Mouse (Mus musculus): Measurements from ENCODE around the gene Tbc1d10a. TPM values are rescaled to one million over a fixed set of nuclear protein-coding genes. Genes with fewer than 3 reads are reported as not detected.

Gene Tbc1d10a
- polyA plus RNA-seq (2015; fragmentation: Nextera tagmentation; extraction: Ambion mirVana) = 26.1 and 28.0 TPM in 2 replicates

DNA sequence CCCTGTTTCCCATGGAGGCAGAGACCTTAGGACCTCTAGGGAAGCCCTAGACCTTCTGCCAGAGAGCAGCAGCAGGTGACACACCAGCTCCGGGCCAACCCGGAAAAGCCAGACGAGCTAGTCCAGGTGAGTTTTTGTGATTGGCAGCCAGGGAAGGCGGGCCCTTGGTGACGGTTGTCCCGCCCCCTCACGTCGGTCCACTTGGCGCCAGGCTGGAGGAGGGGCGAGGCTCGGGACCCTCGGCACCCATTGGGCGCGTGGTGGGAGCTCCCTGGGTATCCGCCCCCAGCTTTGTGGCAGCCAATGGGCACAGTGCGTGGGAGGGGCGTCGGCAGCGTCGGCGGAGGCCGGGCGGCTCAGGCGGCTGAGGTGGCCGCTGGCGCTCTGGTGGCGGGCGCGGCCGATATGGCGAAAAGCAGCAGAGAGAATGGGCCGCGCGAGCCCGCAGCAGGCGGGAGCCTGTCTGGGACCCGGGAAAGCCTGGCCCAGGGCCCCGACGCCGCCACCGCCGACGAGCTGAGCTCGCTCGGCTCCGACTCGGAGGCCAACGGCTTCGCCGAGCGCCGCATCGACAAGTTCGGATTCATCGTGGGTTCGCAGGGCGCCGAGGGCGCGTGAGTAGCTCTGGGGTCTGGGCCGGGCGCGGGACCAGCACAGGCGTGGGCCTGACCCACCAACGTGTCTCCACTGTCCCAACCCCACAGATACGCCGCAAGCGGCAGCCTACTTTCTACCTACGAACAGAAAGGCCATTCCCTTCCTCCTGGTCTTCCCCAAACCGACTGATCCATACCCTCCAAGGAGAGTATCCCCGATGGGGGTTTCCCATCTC, at the start of gene Tbc1d10a:
Tbc1d10a (plus strand) TSS at position 304 of the 832 bp plus-strand sequence.
- peak within 1 kb of the TSS; percentile 80 for H3K4me3 ChIP-seq
- peaks cover 23% of the 10 kb centered on the region for H3K4me1 ChIP-seq (replicated peaks)
- peaks cover 19% of the 10 kb centered on the region for H3K36me3 ChIP-seq
- ATAC-seq (ENCODE audit: low FRiP score) = peak; percentile 99
- peak within 1 kb of the TSS; percentile 88 for H3K4me2 ChIP-seq
- H3K9ac ChIP-seq = peak within 1 kb of the TSS; percentile 93
- under 1% methylated on average over 70 of the region's 71 CpGs for WGBS
- peak within 1 kb of the TSS; percentile 72 for H3K27ac ChIP-seq
- no peaks in the 10 kb centered on the region for H3K9me3 ChIP-seq
- H3K27me3 ChIP-seq = no peaks in the 10 kb centered on the region

DNA sequence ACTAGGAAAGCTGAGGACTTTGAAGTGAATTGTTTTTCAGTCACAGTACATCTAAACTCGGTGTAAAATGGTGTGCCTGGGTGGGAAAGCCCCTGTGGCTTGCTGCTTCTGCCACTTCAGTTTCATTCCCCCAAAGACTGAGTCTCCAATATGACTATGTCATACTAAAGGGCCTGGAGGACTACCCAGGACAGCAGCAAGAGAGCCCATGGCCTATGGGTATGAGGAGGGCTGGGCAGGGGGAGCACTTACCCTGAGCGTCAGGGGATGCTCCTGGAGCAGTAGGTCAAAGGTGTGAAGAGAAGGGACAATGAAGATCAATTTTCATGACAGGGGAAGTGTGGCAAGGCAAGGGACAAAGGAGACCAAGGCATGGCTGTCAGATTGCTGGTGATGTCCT, 47.6 kb upstream of the Tbc1d10a start:
- Histone ChIP-seq H3K9ac (peak overlapping the region; percentile 31; the same call in 1 of the 2 replicates), H3K27me3 (no peaks in the 10 kb centered on the region), H3K9me3 (no peaks in the 10 kb centered on the region), H3K4me2 (no peak overlapping the region), H3K4me1 (replicated peaks) (peaks cover 33% of the 10 kb centered on the region), H3K36me3 (peaks cover 69% of the 10 kb centered on the region), H3K27ac (no peak overlapping the region), H3K4me3 (no peak overlapping the region)
- WGBS = 67% methylated on average over 2 of the region's 2 CpGs
- ATAC-seq (ENCODE audit: low FRiP score) = no peak

DNA sequence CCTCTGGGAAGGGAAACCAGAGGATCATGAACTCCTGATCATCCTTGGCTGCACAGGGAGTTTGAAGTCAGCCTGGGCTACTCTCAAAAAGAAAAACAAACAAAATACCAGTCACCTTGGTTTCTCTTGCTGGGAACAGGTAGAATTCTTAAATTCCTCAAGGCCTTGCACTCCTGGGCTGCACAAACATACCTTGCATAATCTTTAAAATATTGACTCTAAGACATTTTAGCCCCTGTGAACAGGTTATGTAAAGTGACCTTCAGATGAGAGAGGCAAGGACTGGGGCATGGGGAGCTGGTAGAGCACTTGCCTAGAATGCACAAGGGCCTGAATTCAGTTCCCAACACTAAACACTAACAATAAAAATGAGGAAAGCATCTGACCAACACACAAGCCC, 45.1 kb upstream of the Tbc1d10a start:
- H3K36me3 ChIP-seq = peaks cover 77% of the 10 kb centered on the region
- H3K9me3 ChIP-seq = no peaks in the 10 kb centered on the region
- H3K4me3 ChIP-seq = no peak overlapping the region

DNA sequence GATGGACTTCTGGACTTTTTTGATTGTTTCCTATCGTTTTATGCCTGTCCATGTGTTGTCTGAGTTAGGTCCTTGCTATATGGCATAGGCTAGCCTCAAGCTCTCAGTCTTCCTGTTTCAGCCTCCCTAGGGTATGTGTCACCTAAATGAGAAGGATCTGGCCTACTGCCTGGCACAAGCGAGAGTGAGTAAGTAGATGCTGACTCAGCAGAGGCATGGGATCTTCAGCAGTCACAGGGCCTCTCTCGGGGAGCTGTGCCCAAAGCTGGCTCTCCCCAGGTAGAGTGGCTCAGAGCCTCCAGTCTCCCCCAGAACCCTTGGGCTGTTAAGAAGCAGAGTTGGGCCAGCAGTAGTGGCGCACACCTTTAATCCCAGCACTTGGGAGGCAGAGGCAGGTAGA, 44.2 kb upstream of the Tbc1d10a start:
- no peak overlapping the region for H3K4me2 ChIP-seq
- ATAC-seq (ENCODE audit: low FRiP score) = no peak
- H3K27ac ChIP-seq = no peak overlapping the region
- no peak overlapping the region for H3K4me3 ChIP-seq
- no peaks in the 10 kb centered on the region for H3K9me3 ChIP-seq
- peaks cover 73% of the 10 kb centered on the region for H3K36me3 ChIP-seq
- WGBS = 91% methylated on average over 4 of the region's 4 CpGs
- peaks cover 11% of the 10 kb centered on the region for H3K4me1 ChIP-seq (replicated peaks)
- no peak overlapping the region for H3K9ac ChIP-seq
- no peaks in the 10 kb centered on the region for H3K27me3 ChIP-seq

More for the DNA sequence above, 45.1 kb upstream of the Tbc1d10a start:
- H3K9ac ChIP-seq = no peak overlapping the region
- no peak for ATAC-seq (ENCODE audit: low FRiP score)
- peaks cover 19% of the 10 kb centered on the region for H3K4me1 ChIP-seq (replicated peaks)
- no peaks in the 10 kb centered on the region for H3K27me3 ChIP-seq
- H3K27ac ChIP-seq = no peak overlapping the region
- no peak overlapping the region for H3K4me2 ChIP-seq

DNA sequence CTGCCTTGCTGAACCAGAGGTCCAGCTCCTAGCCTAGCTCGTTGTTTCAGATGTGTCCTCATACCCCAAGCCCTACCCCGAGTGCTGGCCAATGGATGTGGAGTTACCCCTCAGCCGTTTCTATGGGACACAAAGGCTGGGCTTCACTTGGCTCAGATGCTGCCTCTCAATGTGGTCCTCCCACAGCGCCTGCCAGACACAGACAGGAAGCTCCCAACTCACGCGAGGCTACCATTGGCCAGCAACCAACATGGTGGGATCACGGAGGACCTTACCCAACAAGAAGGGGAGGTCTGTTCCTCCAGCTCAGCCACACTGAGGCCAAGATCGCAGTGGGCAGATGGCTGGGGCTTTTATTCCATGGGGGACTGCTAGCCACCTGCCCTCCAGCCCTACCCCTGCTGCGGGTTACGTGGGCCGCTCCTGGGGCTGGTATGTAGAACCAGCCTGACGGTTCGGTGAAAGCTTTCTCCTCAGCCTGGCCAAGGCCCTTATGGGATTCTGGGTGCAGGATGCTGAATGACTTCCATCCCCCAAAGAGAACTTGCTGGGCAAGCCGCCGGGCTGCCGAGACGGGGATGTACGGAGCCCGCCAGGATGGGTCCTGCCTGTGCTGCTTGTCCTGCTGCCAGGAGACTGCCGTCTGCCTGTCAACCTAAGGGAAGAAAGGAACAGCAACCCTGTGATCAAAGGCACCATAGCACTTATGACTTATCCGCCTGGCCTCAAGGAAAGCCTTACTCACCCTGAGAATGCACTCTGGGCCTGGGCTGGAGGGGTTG, 43.1 kb upstream of the Tbc1d10a start:
- Histone ChIP-seq H3K27ac (peak overlapping the region; percentile 4; the same call in 1 of the 2 replicates), H3K27me3 (no peaks in the 10 kb centered on the region), H3K4me1 (replicated peaks) (no peaks in the 10 kb centered on the region; the same call in 1 of the 2 replicates), H3K9me3 (no peaks in the 10 kb centered on the region), H3K4me2 (no peak overlapping the region), H3K9ac (no peak overlapping the region), H3K4me3 (no peak overlapping the region), H3K36me3 (peaks cover 66% of the 10 kb centered on the region)
- ATAC-seq (ENCODE audit: low FRiP score) = no peak
- WGBS = 92% methylated on average over 21 of the region's 21 CpGs

DNA sequence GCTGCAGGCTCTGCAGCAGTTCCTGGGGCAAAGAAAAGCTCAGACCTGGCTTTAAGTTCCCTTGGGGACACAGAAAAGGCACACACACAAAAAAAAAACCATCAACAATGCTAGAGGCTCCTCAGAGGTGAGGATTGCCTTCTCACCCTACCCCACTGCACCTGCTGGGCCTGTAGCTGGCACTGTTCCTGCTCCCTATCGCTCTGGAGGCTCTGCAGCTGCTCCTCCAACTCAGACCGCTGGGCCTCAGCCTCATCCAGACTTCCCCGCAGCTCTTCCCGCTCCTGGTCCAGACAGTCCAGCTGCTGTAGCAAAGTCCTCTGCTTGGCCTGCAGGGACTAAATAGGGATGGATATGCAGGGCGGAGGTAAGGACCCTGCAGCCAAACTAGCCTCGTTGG, 40.2 kb upstream of the Tbc1d10a start:
- no peak overlapping the region for H3K27ac ChIP-seq
- H3K27me3 ChIP-seq = no peaks in the 10 kb centered on the region
- 78% methylated on average over 6 of the region's 6 CpGs for WGBS
- no peaks in the 10 kb centered on the region for H3K4me1 ChIP-seq (replicated peaks)
- no peaks in the 10 kb centered on the region for H3K9me3 ChIP-seq
- peak overlapping the region; percentile 35; the same call in 1 of the 2 replicates for H3K9ac ChIP-seq
- ATAC-seq (ENCODE audit: low FRiP score) = no peak
- H3K4me2 ChIP-seq = no peak overlapping the region
- H3K4me3 ChIP-seq = no peak overlapping the region
- peaks cover 37% of the 10 kb centered on the region for H3K36me3 ChIP-seq

DNA sequence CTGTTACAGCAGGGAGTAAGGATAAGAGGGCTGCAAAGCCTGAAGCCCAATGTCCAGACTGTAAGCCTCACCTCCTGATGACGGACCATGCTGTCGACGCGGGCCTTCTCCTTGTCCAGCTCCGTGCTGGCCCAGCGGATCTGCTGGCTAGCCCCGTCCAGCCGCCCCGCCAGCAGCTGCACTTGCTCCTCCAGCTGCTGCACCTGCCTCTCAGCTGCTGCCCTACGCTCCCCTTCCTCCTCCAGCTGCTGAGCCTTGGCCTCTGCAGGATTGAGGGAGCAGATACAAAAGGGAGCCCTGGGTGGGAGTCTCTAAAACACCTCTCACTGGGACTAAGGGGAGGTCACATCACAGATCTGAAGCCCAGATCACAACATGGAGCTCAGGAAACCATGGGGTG, 39.5 kb upstream of the Tbc1d10a start:
- WGBS = 79% methylated on average over 10 of the region's 10 CpGs
- Histone ChIP-seq H3K27ac (no peak overlapping the region), H3K4me3 (no peak overlapping the region), H3K4me1 (replicated peaks) (no peaks in the 10 kb centered on the region), H3K9me3 (no peaks in the 10 kb centered on the region), H3K36me3 (peaks cover 30% of the 10 kb centered on the region), H3K4me2 (no peak overlapping the region), H3K27me3 (no peaks in the 10 kb centered on the region), H3K9ac (0 out of 2 replicates have a peak overlapping the region, but pooled peaks have one; percentile 5)
- ATAC-seq (ENCODE audit: low FRiP score) = no peak

DNA sequence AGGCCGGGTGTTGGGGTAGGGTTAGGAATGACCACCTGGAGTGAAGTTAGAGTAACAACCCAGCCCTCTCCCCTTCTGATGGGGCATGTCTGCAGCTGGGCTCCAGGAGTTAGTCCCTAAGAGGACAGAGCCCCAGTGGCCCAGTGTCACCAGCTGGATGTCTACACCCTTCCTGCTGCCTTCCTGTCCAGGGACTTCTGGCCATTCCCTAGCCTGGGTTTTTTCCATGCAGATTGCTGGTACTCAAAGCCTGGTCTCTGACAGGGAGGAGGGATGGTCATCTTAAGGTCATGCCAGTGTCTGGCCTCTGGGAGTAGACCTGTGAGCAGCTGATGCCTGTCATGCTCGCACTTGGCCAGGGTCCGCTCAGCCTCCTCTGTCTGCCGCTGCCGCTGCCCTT, 38.5 kb upstream of the Tbc1d10a start:
- H3K9ac ChIP-seq = no peak overlapping the region
- H3K27ac ChIP-seq = no peak overlapping the region
- no peaks in the 10 kb centered on the region for H3K9me3 ChIP-seq
- no peak overlapping the region for H3K4me3 ChIP-seq
- no peaks in the 10 kb centered on the region for H3K4me1 ChIP-seq (replicated peaks)
- WGBS = 91% methylated on average over 5 of the region's 5 CpGs
- H3K27me3 ChIP-seq = no peaks in the 10 kb centered on the region
- no peak overlapping the region for H3K4me2 ChIP-seq
- peaks cover 20% of the 10 kb centered on the region for H3K36me3 ChIP-seq
- no peak for ATAC-seq (ENCODE audit: low FRiP score)

DNA sequence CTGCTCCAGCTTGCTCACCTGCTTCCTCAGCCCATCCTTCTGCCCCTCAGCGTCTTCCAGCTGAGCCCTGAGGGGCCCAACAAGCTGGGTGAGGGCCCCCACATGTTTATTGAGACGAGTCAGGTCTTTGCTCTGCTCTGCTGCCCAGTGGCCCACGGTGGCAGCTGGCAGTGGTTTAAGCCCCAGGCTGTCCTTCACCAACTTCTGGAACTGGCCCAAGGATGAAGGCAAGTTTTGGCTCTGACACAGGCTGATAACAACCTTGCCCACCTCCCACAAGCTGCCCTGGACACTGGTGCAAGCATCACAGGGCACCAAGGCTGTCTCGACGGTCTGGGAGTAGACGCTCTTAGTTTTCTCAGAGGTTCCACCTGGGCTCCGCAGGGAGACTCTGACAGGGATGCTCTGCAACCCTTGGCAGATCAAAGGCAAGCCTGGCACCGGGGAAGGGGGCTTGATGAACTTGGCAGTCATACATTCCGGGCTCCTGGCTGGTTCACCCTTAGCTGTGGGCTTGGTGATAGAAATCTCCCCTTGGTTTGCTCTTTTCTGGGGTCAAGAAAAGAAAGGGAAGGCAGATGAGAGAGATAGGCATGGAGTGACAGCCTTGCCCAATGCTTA, 37.9 kb upstream of the Tbc1d10a start:
- WGBS = 84% methylated on average over 9 of the region's 9 CpGs
- ATAC-seq (ENCODE audit: low FRiP score) = no peak

DNA sequence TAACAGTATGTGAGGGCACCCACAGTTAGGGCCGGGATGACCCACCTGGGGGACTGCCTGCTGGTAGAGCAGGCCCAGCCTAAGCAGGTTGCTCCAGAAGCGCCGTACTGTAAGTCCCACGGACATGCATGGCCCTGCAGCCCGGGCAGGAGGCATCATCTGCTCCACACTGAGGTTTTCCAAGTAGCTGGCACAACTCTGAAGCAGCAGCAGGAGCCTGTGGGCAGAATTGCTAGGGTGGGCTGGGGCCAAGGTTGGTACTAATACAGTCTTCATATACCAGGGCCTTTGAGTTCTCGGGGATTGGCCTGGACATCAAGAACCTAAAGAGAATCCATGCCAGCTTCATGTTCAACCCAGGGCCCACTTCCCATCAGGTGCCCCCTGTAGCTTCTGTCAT, 36.7 kb upstream of the Tbc1d10a start:
- no peak for ATAC-seq (ENCODE audit: low FRiP score)
- WGBS = 85% methylated on average over 6 of the region's 6 CpGs
- H3K27ac ChIP-seq = no peak overlapping the region

More for the DNA sequence above, 37.9 kb upstream of the Tbc1d10a start:
- Histone ChIP-seq H3K4me1 (replicated peaks) (no peaks in the 10 kb centered on the region), H3K4me3 (no peak overlapping the region), H3K36me3 (peaks cover 15% of the 10 kb centered on the region), H3K9ac (no peak overlapping the region), H3K9me3 (no peaks in the 10 kb centered on the region), H3K4me2 (no peak overlapping the region), H3K27me3 (no peaks in the 10 kb centered on the region), H3K27ac (no peak overlapping the region)

DNA sequence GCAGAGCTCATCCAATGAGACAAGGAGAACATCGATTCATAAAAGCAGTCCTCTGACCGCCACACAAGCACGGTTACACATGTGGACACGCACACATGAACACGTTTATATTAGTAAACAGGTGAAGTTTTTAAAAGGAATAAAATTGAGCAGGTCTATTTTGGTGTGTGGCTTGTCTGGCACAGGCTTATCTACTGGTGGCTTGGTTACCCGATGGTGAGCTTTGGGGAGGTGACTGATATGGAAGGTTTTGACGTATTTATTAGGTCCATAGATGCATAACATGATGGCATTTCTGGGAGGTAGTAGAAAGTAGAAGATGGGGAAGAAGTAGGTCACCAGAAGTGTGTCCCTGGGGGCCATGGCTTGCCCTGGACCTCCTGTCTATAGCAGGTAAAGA, 32.9 kb upstream of the Tbc1d10a start:
- no peaks in the 10 kb centered on the region for H3K9me3 ChIP-seq
- no peak overlapping the region for H3K4me3 ChIP-seq
- no peak overlapping the region for H3K4me2 ChIP-seq
- WGBS = 95% methylated on average over 7 of the region's 7 CpGs
- H3K27ac ChIP-seq = no peak overlapping the region
- no peak overlapping the region for H3K9ac ChIP-seq
- no peaks in the 10 kb centered on the region for H3K36me3 ChIP-seq
- peaks cover 12% of the 10 kb centered on the region; the same call in 1 of the 2 replicates for H3K4me1 ChIP-seq (replicated peaks)
- H3K27me3 ChIP-seq = no peaks in the 10 kb centered on the region
- no peak for ATAC-seq (ENCODE audit: low FRiP score)

More for the DNA sequence above, 36.7 kb upstream of the Tbc1d10a start:
- Histone ChIP-seq H3K4me1 (replicated peaks) (no peaks in the 10 kb centered on the region), H3K4me2 (no peak overlapping the region), H3K27me3 (no peaks in the 10 kb centered on the region), H3K4me3 (no peak overlapping the region), H3K9ac (no peak overlapping the region), H3K36me3 (0 out of 2 replicates have a peak, but pooled peaks cover 4% of the 10 kb centered on the region), H3K9me3 (no peaks in the 10 kb centered on the region)

DNA sequence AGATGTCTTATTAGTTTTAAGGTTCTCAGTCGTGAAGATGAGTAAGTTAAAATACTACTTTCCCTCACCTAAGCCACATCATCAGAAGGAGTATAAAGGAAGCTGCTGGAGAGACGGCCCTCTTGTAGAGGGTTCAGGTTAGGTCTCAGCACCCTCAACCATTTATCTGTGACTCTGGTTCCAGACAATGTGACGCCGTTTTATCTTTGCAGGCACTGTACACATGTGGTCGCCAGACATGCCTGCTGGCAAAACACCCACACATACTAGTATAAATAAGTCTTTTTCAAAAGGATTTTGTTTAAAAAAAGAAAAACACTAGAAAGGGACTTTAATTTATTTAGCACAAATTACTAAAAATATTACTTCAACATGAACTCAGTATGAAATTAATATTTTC, 30.9 kb upstream of the Tbc1d10a start:
- no peaks in the 10 kb centered on the region for H3K9me3 ChIP-seq
- H3K4me1 ChIP-seq (replicated peaks) = peaks cover 25% of the 10 kb centered on the region
- H3K4me3 ChIP-seq = no peak overlapping the region
- H3K27me3 ChIP-seq = no peaks in the 10 kb centered on the region
- H3K4me2 ChIP-seq = no peak overlapping the region
- H3K36me3 ChIP-seq = no peaks in the 10 kb centered on the region
- WGBS = 75% methylated on average over 5 of the region's 5 CpGs
- H3K27ac ChIP-seq = no peak overlapping the region
- ATAC-seq (ENCODE audit: low FRiP score) = no peak
- H3K9ac ChIP-seq = no peak overlapping the region

All from hindbrain, embryonic 13.5 days (tissue).